ENCODE assay signal across 33 mouse cellular contexts in genomic region chr3:113634220-113634619, GRCm38 (mm10). TPM values are rescaled to one million over a fixed set of nuclear protein-coding genes. Genes with fewer than 3 reads are reported as not detected.
"Had no signal": no experiment of that assay in that cellular context is flagged by ENCODE, and none has a peak within 500 bp of the region (broad histone marks: within the 10 kb centered on the region; RNA-seq: fewer than 3 reads in every experiment).

No protein-coding gene starts in this region.

- H3K36me3 ChIP-seq: limb, embryonic 10.5 days; limb, embryonic 12.5 days; limb, embryonic 13.5 days; limb, embryonic 15.5 days; liver, embryonic 12.5 days; liver, embryonic 13.5 days; liver, embryonic 15.5 days; lung, embryonic 15.5 days; midbrain, embryonic 10.5 days; midbrain, embryonic 12.5 days; midbrain, embryonic 13.5 days; midbrain, embryonic 15.5 days; neural tube, embryonic 12.5 days had no signal

- H3K27me3 ChIP-seq: limb, embryonic 12.5 days; limb, embryonic 13.5 days; limb, embryonic 15.5 days; liver, embryonic 12.5 days; liver, embryonic 13.5 days; liver, embryonic 15.5 days; lung, embryonic 15.5 days; megakaryocyte, embryonic 14.5 days; midbrain, embryonic 12.5 days; midbrain, embryonic 13.5 days; midbrain, embryonic 15.5 days; neural tube, embryonic 12.5 days had no signal

- ATAC-seq: liver, embryonic 12.5 days; liver, postnatal 0 days; lung, postnatal 0 days; midbrain, embryonic 13.5 days; midbrain, embryonic 15.5 days; midbrain, embryonic 16.5 days had no signal

- H3K4me2 ChIP-seq: limb, embryonic 12.5 days; limb, embryonic 13.5 days; limb, embryonic 15.5 days; liver, embryonic 11.5 days; liver, embryonic 12.5 days; liver, embryonic 13.5 days; liver, embryonic 15.5 days; lung, embryonic 14.5 days; lung, embryonic 15.5 days; midbrain, embryonic 11.5 days; midbrain, embryonic 12.5 days; midbrain, embryonic 13.5 days; midbrain, embryonic 15.5 days; neural tube, embryonic 12.5 days had no signal

- H3K27ac ChIP-seq: limb, embryonic 10.5 days; limb, embryonic 12.5 days; limb, embryonic 13.5 days; limb, embryonic 15.5 days; liver, embryonic 12.5 days; liver, embryonic 13.5 days; liver, embryonic 14.5 days; liver, embryonic 15.5 days; lung, embryonic 15.5 days; macrophage; midbrain, embryonic 10.5 days; midbrain, embryonic 12.5 days; midbrain, embryonic 13.5 days; midbrain, embryonic 15.5 days; neural tube, embryonic 12.5 days had no signal

- DNase-seq: left cerebral cortex, postnatal 4 days; liver; liver, embryonic 13.5 days; liver, postnatal 0 days; lung, adult 18-20 months; lung, adult 2 months; lung, embryonic 14.5 days; lung, postnatal 10 days; lung, postnatal 14 days; lung, postnatal 36 days; lung, postnatal 4 days; midbrain, embryonic 14.5 days had no signal

- H3K9me3 ChIP-seq: limb, embryonic 10.5 days; limb, embryonic 12.5 days; limb, embryonic 13.5 days; limb, embryonic 15.5 days; liver, embryonic 12.5 days; liver, embryonic 13.5 days; liver, embryonic 15.5 days; lung, embryonic 15.5 days; megakaryocyte, embryonic 14.5 days; midbrain, embryonic 10.5 days; midbrain, embryonic 12.5 days; midbrain, embryonic 13.5 days; midbrain, embryonic 15.5 days; neural tube, embryonic 12.5 days had no signal

- H3K9ac ChIP-seq: limb, embryonic 12.5 days; limb, embryonic 13.5 days; limb, embryonic 15.5 days; liver, embryonic 12.5 days; liver, embryonic 13.5 days; liver, embryonic 14.5 days; liver, embryonic 15.5 days; liver, postnatal 0 days; lung, embryonic 14.5 days; lung, embryonic 15.5 days; midbrain, embryonic 12.5 days; midbrain, embryonic 13.5 days; midbrain, embryonic 15.5 days; neural tube, embryonic 12.5 days had no signal

- H3K4me3 ChIP-seq: limb, embryonic 10.5 days; limb, embryonic 12.5 days; limb, embryonic 13.5 days; limb, embryonic 15.5 days; liver, embryonic 12.5 days; liver, embryonic 13.5 days; liver, embryonic 15.5 days; lung, embryonic 15.5 days; megakaryocyte, embryonic 14.5 days; midbrain, embryonic 10.5 days; midbrain, embryonic 12.5 days; midbrain, embryonic 13.5 days; midbrain, embryonic 15.5 days; myocyte; neural tube, embryonic 12.5 days had no signal

RNA-seq across cellular contexts. Expression of gene Amy1, which starts 27.7 kb away (rescaled TPM):
- total RNA-seq: monocyte, adult 5-6 weeks had no signal
